Mouse (Mus musculus) lung, postnatal 0 days (tissue): ENCODE results near the gene Mast4. TPM values are rescaled to one million over a fixed set of nuclear protein-coding genes. Genes with fewer than 3 reads are reported as not detected.
A peak's percentile ranks its signal among the peaks of the same experiment; 100 is the strongest.

Experiments
- ATAC-seq: fragments of 200-750 bp; cut with Nextera tagmentation; 2 replicates; pipeline ENCODE4 v1.8.0; 2017; ENCODE audit warnings: moderate library complexity
- DNase-seq: peaks from one replicate; pipeline ENCODE4 v3.0.0-alpha.2; 2016; ENCODE audit warnings: low spot score
- H3K27ac ChIP-seq: fragments of 300-500 bp; sonication (generic); 2 replicates; pipeline ENCODE4 v1.5.1; 2014; ENCODE audit warnings: antibody characterized with exemption, mild to moderate bottlenecking, low read length, mixed read lengths
- H3K27me3 ChIP-seq: fragments of 300-500 bp; sonication (generic); replicated peaks from 2 replicates; pipeline ENCODE4 v1.6.1; 2014; ENCODE audit warnings: low read length, mixed read lengths; ENCODE audit not compliant: insufficient read depth
- H3K36me3 ChIP-seq: fragments of 300-500 bp; sonication (generic); 2 replicates; pipeline ENCODE4 v1.6.1; 2014; ENCODE audit warnings: low read length, mixed read lengths; ENCODE audit not compliant: insufficient read depth
- H3K4me1 ChIP-seq: fragments of 300-500 bp; sonication (generic); 2 replicates; pipeline ENCODE4 v1.6.1; 2014; ENCODE audit warnings: antibody characterized with exemption, low read depth, low read length, mixed read lengths; ENCODE audit not compliant: insufficient read depth
- H3K4me2 ChIP-seq: fragments of 300-500 bp; sonication (generic); replicated peaks from 2 replicates; pipeline ENCODE4 v1.6.1; 2014; ENCODE audit warnings: low read depth, mild to moderate bottlenecking, low read length, moderate library complexity, mixed read lengths
- H3K4me3 ChIP-seq: fragments of 300-500 bp; sonication (generic); 2 replicates; pipeline ENCODE4 v1.5.1; 2014; ENCODE audit warnings: low read depth, low read length
- H3K9ac ChIP-seq: fragments of 300-500 bp; sonication (generic); replicated peaks from 2 replicates; pipeline ENCODE4 v1.6.1; 2014; ENCODE audit warnings: low read depth, mild to moderate bottlenecking
- H3K9me3 ChIP-seq: fragments of 300-500 bp; sonication (generic); 2 replicates; pipeline ENCODE4 v1.6.1; 2016; ENCODE audit warnings: low read length, mixed read lengths
- CTCF ChIP-seq: IDR thresholded peaks from 2 replicates; pipeline ENCODE4 v1.5.1; 2016; ENCODE audit warnings: antibody characterized with exemption, mild to moderate bottlenecking
- EP300 ChIP-seq: IDR thresholded peaks from 2 replicates; pipeline ENCODE4 v1.6.1; 2016; ENCODE audit warnings: antibody characterized with exemption, mild to moderate bottlenecking, control low read depth
- WGBS: fragments of 180-500 bp; shearing (Covaris S2); extraction: QIAGEN DNeasy Blood & Tissue Kit; methylation state at CpG from one replicate; pipeline ENCODE4 v1.1.7; 2014; 5-methylcytosine and 5-hydroxymethylcytosine counted together
- polyA plus RNA-seq: library from polyadenylated mRNA; unstranded; fragments of >200 nt; fragmentation: Nextera tagmentation; extraction: Ambion mirVana; gene quantifications from 2 replicates; pipeline ENCODE4 v1.2.1, GENCODE M21; 2015

The Mast4 gene
- polyA plus RNA-seq, 1 experiment from 2014 or later = 15.5 TPM

- H3K36me3 ChIP-seq = no peaks in the 10 kb centered on the region
- H3K9ac ChIP-seq = no peak overlapping the region
These were observed 458.8 kb downstream of the Mast4 start for GRCm38 (mm10) chr13:102875520-102875919.

GRCm38 (mm10) chr13:102875144-102875476 lies 459.2 kb downstream of the Mast4 start:
- Histone ChIP-seq H3K9me3 (no peaks in the 10 kb centered on the region), H3K4me1 (peaks cover 28% of the 10 kb centered on the region), H3K4me2 (no peak overlapping the region), H3K36me3 (no peaks in the 10 kb centered on the region), H3K27me3 (no peaks in the 10 kb centered on the region), H3K9ac (no peak overlapping the region), H3K4me3 (no peak overlapping the region), H3K27ac (no peak overlapping the region)
- TF ChIP-seq EP300 (no peak), CTCF (no peak)
- DNase-seq (no peak), ATAC-seq (no peak)
- WGBS = 53% methylated on average over 3 of the region's 3 CpGs

More at GRCm38 (mm10) chr13:102875520-102875919, 458.8 kb downstream of the Mast4 start:
- no peak for TF ChIP-seq CTCF
- no peak for TF ChIP-seq EP300
- Histone ChIP-seq H3K27me3 (no peaks in the 10 kb centered on the region), H3K27ac (no peak overlapping the region), H3K4me3 (no peak overlapping the region), H3K9me3 (no peaks in the 10 kb centered on the region), H3K4me2 (no peak overlapping the region), H3K4me1 (peaks cover 28% of the 10 kb centered on the region)
- WGBS = 81% methylated on average over 8 of the region's 8 CpGs
- DNase-seq (no peak), ATAC-seq (no peak)

GRCm38 (mm10) chr13:102874465-102875143 lies 459.7 kb downstream of the Mast4 start:
- Histone ChIP-seq H3K27me3 (no peaks in the 10 kb centered on the region), H3K36me3 (no peaks in the 10 kb centered on the region), H3K4me1 (peaks cover 28% of the 10 kb centered on the region), H3K4me3 (no peak overlapping the region), H3K9me3 (no peaks in the 10 kb centered on the region), H3K27ac (peak overlapping the region; percentile 1; the same call in 1 of the 2 replicates), H3K4me2 (no peak overlapping the region), H3K9ac (no peak overlapping the region)
- 72% methylated on average over 14 of the region's 14 CpGs for WGBS
- TF ChIP-seq CTCF (no peak), EP300 (no peak)
- ATAC-seq (peak; percentile 48; the same call in 1 of the 2 replicates), DNase-seq (no peak)

GRCm38 (mm10) chr13:102873412-102874016 lies 460.8 kb downstream of the Mast4 start:
- ATAC-seq (no peak), DNase-seq (no peak)
- H3K4me1 ChIP-seq = peaks cover 24% of the 10 kb centered on the region
- no peak overlapping the region for H3K4me3 ChIP-seq
- H3K36me3 ChIP-seq = no peaks in the 10 kb centered on the region
- no peak for TF ChIP-seq EP300
- no peak for TF ChIP-seq CTCF
- H3K4me2 ChIP-seq = no peak overlapping the region
- no peaks in the 10 kb centered on the region for H3K9me3 ChIP-seq
- H3K27ac ChIP-seq = peak overlapping the region; percentile 20; the same call in 1 of the 2 replicates
- WGBS = 94% methylated on average over 5 of the region's 5 CpGs
- no peaks in the 10 kb centered on the region for H3K27me3 ChIP-seq
- H3K9ac ChIP-seq = no peak overlapping the region

- Histone ChIP-seq H3K27ac (no peak overlapping the region), H3K9me3 (no peaks in the 10 kb centered on the region), H3K4me1 (peaks cover 9% of the 10 kb centered on the region), H3K4me3 (no peak overlapping the region), H3K27me3 (no peaks in the 10 kb centered on the region), H3K36me3 (no peaks in the 10 kb centered on the region), H3K4me2 (no peak overlapping the region), H3K9ac (no peak overlapping the region)
- 47% methylated on average over 11 of the region's 11 CpGs for WGBS
- DNase-seq (no peak), ATAC-seq (no peak)
- TF ChIP-seq EP300 (no peak), CTCF (no peak)
These were observed 462.8 kb downstream of the Mast4 start for GRCm38 (mm10) chr13:102871380-102872104.

GRCm38 (mm10) chr13:102869541-102869940 lies 464.8 kb downstream of the Mast4 start:
- H3K4me1 ChIP-seq = peaks cover 9% of the 10 kb centered on the region
- H3K4me3 ChIP-seq = no peak overlapping the region
- H3K27ac ChIP-seq = 0 out of 2 replicates have a peak overlapping the region, but pooled peaks have one; percentile 20
- H3K36me3 ChIP-seq = no peaks in the 10 kb centered on the region
- no peaks in the 10 kb centered on the region for H3K27me3 ChIP-seq
- TF ChIP-seq CTCF = no peak
- TF ChIP-seq EP300 = peak; percentile 78
- H3K4me2 ChIP-seq = no peak overlapping the region
- no peaks in the 10 kb centered on the region for H3K9me3 ChIP-seq
- DNase-seq (peak; percentile 66), ATAC-seq (peak; percentile 84)
- 75% methylated on average over 4 of the region's 4 CpGs for WGBS
- H3K9ac ChIP-seq = no peak overlapping the region
